Mouse (Mus musculus): ENCODE data around the gene Nhp2. TPM values are rescaled to one million over a fixed set of nuclear protein-coding genes. Genes with fewer than 3 reads are reported as not detected.
"Not testable (repeated sequence)": the region's sequence is repeated elsewhere in the genome, so short reads cannot be mapped to it uniquely, and the experiment has no call there.

The Nhp2 gene
- polyA plus RNA-seq, 1 experiment from 2014 or later, result 156 TPM

DNA sequence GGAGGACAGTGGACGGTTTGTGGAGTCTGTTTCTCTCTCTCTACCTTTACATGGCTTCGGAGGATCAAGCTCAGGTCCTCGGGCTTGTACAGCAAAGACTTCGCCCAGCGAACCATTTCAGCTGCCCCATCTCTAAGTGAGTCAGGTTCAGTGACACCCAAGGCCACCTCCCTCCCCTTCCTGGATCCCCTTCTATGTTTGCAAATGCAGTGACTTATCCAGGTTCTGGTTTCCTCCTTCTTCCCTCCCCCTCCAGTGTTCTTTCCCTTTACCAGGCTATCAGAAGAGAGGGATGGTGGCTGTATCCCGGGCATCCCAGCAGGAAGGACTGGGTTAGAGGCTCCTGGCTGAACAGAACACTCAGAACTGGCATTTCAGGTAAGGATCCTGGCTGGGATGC, 34.2 kb downstream of the Nhp2 start:
- Histone ChIP-seq H3K27ac (ENCODE audit: low read depth, low read length) (no peak overlapping the region), H3K4me1 (replicated peaks; ENCODE audit: control insufficient read depth, insufficient read depth, low read length) (peaks cover 15% of the 10 kb centered on the region), H3K4me2 (replicated peaks; ENCODE audit: low read depth, low read length) (no peak overlapping the region), H3K9ac (ENCODE audit: low read depth, low read length) (no peak overlapping the region), H3K27me3 (ENCODE audit: control insufficient read depth, insufficient read depth, low read length) (peaks cover 13% of the 10 kb centered on the region), H3K4me3 (ENCODE audit: low read depth, low read length) (no peak overlapping the region), H3K36me3 (ENCODE audit: control insufficient read depth, insufficient read depth, low read length) (no peaks in the 10 kb centered on the region), H3K9me3 (ENCODE audit: control insufficient read depth, low read length) (no peaks in the 10 kb centered on the region)
- DNase-seq (ENCODE audit: low spot score) (no peak), ATAC-seq (ENCODE audit: low FRiP score) (no peak)
- WGBS, result 90% methylated on average over 6 of the region's 6 CpGs

DNA sequence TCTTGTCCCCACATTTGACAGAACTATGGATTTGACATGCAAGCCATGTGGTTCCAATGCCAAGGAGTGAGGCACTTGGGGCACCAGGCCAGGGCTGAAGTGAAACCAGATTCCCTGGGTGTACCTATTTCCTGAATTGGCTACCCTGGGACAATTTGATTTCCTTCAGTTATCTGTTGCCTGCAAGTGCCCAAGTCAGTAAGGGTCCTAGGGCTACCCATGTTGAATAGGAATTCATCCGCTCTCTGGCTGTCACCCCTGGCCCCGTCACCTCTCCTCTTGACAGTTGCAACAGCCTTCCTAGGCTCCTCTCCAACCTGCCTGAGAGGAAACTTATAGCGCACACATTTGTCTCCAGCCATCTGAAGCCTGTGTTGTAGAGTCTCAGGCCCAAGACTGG, 35.4 kb downstream of the Nhp2 start:
- no peak overlapping the region for H3K27ac ChIP-seq (ENCODE audit: low read depth, low read length)
- DNase-seq (ENCODE audit: low spot score), result no peak
- H3K9me3 ChIP-seq (ENCODE audit: control insufficient read depth, low read length), result no peaks in the 10 kb centered on the region
- H3K9ac ChIP-seq (ENCODE audit: low read depth, low read length), result no peak overlapping the region
- no peak overlapping the region for H3K4me3 ChIP-seq (ENCODE audit: low read depth, low read length)
- no peak overlapping the region for H3K4me2 ChIP-seq (replicated peaks; ENCODE audit: low read depth, low read length)
- no peaks in the 10 kb centered on the region for H3K36me3 ChIP-seq (ENCODE audit: control insufficient read depth, insufficient read depth, low read length)
- H3K27me3 ChIP-seq (ENCODE audit: control insufficient read depth, insufficient read depth, low read length), result peaks cover 11% of the 10 kb centered on the region
- no peak for ATAC-seq (ENCODE audit: low FRiP score)
- 94% methylated on average over 3 of the region's 3 CpGs for WGBS
- peaks cover 5% of the 10 kb centered on the region for H3K4me1 ChIP-seq (replicated peaks; ENCODE audit: control insufficient read depth, insufficient read depth, low read length)

DNA sequence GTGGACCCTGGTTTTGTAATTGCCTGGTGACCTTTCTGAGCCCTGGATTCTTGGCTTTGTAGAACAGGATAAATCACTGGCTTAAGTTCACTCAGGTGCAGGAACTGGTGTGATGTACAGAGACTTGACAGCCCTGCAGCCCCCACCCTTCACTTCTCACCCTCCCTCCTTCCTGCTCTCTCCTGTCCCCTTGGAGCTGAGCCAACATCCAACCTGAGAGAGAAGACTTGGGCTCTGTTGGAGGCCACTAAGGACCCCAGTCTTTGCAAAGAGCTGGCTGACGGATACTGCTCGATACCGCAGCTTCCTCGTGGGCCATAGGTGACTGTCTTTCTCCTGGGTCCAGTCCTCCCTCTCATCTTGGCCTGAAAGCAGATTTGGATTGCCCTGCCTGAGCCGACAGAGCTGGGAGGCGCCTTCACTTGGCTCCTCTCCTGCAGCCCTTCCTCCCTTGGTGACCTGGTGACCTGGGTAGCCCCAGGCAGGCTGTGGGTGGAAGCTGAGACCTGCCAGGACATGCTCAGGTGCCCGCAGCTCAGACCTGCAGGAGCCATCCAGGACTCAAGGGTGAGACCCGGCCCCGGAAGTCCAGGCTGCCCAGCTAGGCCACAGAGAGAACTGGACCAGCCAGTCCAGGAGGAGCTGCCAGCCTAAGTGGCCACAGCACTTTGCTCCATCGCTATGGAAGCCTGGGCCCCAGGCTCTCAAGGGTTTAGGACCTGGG, 37.4 kb downstream of the Nhp2 start:
- Histone ChIP-seq H3K4me2 (replicated peaks; ENCODE audit: low read depth, low read length) (no peak overlapping the region), H3K9ac (ENCODE audit: low read depth, low read length) (no peak overlapping the region), H3K4me3 (ENCODE audit: low read depth, low read length) (no peak overlapping the region), H3K36me3 (ENCODE audit: control insufficient read depth, insufficient read depth, low read length) (no peaks in the 10 kb centered on the region), H3K27ac (ENCODE audit: low read depth, low read length) (no peak overlapping the region), H3K9me3 (ENCODE audit: control insufficient read depth, low read length) (no peaks in the 10 kb centered on the region), H3K4me1 (replicated peaks; ENCODE audit: control insufficient read depth, insufficient read depth, low read length) (no peaks in the 10 kb centered on the region), H3K27me3 (ENCODE audit: control insufficient read depth, insufficient read depth, low read length) (no peaks in the 10 kb centered on the region; the same call in 1 of the 2 replicates)
- ATAC-seq (ENCODE audit: low FRiP score), result no peak
- no peak for DNase-seq (ENCODE audit: low spot score)
- WGBS, result 85% methylated on average over 10 of the region's 10 CpGs

DNA sequence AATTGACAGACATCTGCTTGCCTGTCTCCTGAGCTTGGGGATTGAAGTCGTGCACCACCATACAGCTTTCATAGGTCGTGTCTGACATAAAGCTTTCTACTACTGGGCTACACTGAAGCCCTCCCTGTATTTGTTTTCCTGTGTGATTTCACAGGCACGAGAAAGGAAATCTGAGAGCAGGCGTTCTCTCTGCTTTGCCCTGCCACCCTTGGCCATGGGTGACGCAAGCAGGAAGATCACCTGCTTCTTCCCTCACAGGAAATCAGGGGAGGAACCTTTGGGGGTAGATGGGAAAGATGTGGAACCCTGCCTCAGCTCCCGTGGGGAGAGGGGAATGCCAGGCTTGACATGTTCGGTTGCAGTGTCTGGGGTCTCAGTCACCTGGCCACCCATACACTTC, 38.8 kb downstream of the Nhp2 start:
- Histone ChIP-seq H3K4me1 (replicated peaks; ENCODE audit: control insufficient read depth, insufficient read depth, low read length) (no peaks in the 10 kb centered on the region), H3K36me3 (ENCODE audit: control insufficient read depth, insufficient read depth, low read length) (no peaks in the 10 kb centered on the region), H3K9ac (ENCODE audit: low read depth, low read length) (no peak overlapping the region), H3K4me2 (replicated peaks; ENCODE audit: low read depth, low read length) (no peak overlapping the region), H3K27me3 (ENCODE audit: control insufficient read depth, insufficient read depth, low read length) (no peaks in the 10 kb centered on the region), H3K4me3 (ENCODE audit: low read depth, low read length) (no peak overlapping the region), H3K9me3 (ENCODE audit: control insufficient read depth, low read length) (no peaks in the 10 kb centered on the region), H3K27ac (ENCODE audit: low read depth, low read length) (no peak overlapping the region)
- ATAC-seq (ENCODE audit: low FRiP score) (no peak), DNase-seq (ENCODE audit: low spot score) (no peak)
- WGBS, result 74% methylated on average over 7 of the region's 7 CpGs

DNA sequence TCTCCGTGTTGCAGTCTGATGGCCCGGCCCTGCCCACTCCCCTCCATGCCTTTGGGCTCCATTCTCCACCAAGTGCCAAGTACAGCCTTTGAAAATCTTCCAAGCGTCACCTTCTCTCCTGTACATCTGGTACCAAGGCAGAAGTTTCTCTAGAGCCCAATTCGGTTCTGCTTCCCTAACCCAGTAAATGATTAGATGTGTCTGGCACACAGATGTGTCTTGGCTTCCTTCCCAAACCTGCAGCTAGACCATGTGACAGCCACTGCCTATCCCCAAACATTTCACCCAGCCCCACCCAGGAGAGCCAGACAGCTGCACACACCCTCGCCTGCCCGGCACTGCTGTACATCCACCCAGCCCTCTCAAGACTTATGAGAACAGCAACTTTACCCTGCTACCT, 39.2 kb downstream of the Nhp2 start:
- no peaks in the 10 kb centered on the region for H3K4me1 ChIP-seq (replicated peaks; ENCODE audit: control insufficient read depth, insufficient read depth, low read length)
- no peak overlapping the region for H3K9ac ChIP-seq (ENCODE audit: low read depth, low read length)
- H3K4me2 ChIP-seq (replicated peaks; ENCODE audit: low read depth, low read length), result no peak overlapping the region
- no peak overlapping the region for H3K27ac ChIP-seq (ENCODE audit: low read depth, low read length)
- no peak for DNase-seq (ENCODE audit: low spot score)
- no peaks in the 10 kb centered on the region for H3K27me3 ChIP-seq (ENCODE audit: control insufficient read depth, insufficient read depth, low read length)
- H3K4me3 ChIP-seq (ENCODE audit: low read depth, low read length), result no peak overlapping the region
- H3K9me3 ChIP-seq (ENCODE audit: control insufficient read depth, low read length), result no peaks in the 10 kb centered on the region
- ATAC-seq (ENCODE audit: low FRiP score), result no peak
- no peaks in the 10 kb centered on the region for H3K36me3 ChIP-seq (ENCODE audit: control insufficient read depth, insufficient read depth, low read length)
- WGBS, result 77% methylated on average over 6 of the region's 6 CpGs

DNA sequence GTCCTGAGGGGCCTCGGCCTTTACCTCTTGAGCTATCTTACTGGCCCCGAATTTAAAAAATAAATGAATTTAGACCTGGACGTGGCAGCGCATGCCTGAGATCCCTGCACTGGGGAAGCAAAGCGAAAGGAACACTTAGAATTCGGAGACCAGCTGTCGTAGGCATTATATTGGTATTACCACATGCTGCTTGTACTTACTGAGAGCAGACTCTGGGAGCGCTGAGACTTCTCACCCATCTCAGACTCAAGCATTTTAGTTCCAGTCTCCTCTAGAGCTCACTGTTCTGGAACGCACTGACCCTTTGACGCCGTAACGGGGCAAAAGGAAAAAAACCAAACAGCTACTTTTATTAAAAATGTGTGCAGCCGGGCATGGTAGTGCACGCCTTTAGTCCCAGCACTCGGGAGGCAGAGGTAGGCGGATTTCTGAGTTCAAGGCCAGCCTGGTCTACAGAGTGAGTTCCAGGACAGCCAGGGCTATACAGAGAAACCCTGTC, 42.4 kb downstream of the Nhp2 start:
- H3K4me1 ChIP-seq (replicated peaks; ENCODE audit: control insufficient read depth, insufficient read depth, low read length), result no peaks in the 10 kb centered on the region
- no peak overlapping the region for H3K4me2 ChIP-seq (replicated peaks; ENCODE audit: low read depth, low read length)
- no peak overlapping the region for H3K4me3 ChIP-seq (ENCODE audit: low read depth, low read length)
- no peaks in the 10 kb centered on the region for H3K27me3 ChIP-seq (ENCODE audit: control insufficient read depth, insufficient read depth, low read length)
- no peak overlapping the region for H3K9ac ChIP-seq (ENCODE audit: low read depth, low read length)
- ATAC-seq (ENCODE audit: low FRiP score), result no peak
- H3K36me3 ChIP-seq (ENCODE audit: control insufficient read depth, insufficient read depth, low read length), result no peaks in the 10 kb centered on the region
- no peak for DNase-seq (ENCODE audit: low spot score)
- 80% methylated on average over 16 of the region's 16 CpGs for WGBS
- H3K27ac ChIP-seq (ENCODE audit: low read depth, low read length), result no peak overlapping the region
- H3K9me3 ChIP-seq (ENCODE audit: control insufficient read depth, low read length), result no peaks in the 10 kb centered on the region

DNA sequence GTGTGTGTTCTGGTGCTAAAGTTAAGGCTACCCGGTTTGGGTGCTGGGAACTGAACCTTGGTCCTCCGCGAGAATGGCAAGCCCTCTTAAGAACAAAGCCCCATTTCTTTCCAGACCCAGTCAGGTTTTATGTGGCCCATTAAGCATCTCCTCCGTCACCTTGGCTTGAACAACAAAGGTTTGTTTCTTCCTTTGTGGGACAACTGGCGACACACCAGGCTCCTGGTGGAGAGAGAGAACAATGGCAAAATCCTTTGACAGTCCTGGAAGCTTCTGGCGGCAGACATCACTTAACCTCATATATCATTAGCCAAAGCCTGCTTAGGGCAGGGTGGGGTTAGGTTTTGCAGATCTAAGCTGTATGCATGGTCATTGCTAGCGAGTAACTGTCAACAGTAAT, 43.1 kb downstream of the Nhp2 start:
- 64% methylated on average over 7 of the region's 7 CpGs for WGBS
- Histone ChIP-seq H3K27ac (ENCODE audit: low read depth, low read length) (no peak overlapping the region), H3K9ac (ENCODE audit: low read depth, low read length) (no peak overlapping the region), H3K4me2 (replicated peaks; ENCODE audit: low read depth, low read length) (no peak overlapping the region), H3K9me3 (ENCODE audit: control insufficient read depth, low read length) (no peaks in the 10 kb centered on the region), H3K36me3 (ENCODE audit: control insufficient read depth, insufficient read depth, low read length) (no peaks in the 10 kb centered on the region), H3K4me1 (replicated peaks; ENCODE audit: control insufficient read depth, insufficient read depth, low read length) (no peaks in the 10 kb centered on the region), H3K4me3 (ENCODE audit: low read depth, low read length) (no peak overlapping the region), H3K27me3 (ENCODE audit: control insufficient read depth, insufficient read depth, low read length) (no peaks in the 10 kb centered on the region)
- ATAC-seq (ENCODE audit: low FRiP score) (no peak), DNase-seq (ENCODE audit: low spot score) (no peak)

DNA sequence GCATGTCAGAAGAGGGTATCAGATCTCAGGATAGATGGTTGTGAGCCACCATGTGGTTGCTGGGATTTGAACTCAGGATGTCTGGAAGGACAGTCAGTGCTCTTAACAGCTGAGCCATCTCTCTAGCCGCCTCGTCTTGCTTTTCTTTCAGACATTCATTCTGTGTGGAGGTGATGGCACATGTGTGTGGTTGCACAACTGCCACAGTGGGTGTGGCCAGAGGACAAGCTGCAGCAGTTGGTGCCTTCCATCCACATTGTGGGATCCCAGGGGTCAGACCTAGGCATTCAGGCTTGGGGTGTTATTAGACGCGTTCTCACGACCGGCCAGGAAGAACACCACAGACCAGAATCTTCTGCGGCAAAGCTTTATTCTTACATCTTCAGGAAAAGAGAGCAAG, 45.2 kb downstream of the Nhp2 start:
- H3K36me3 ChIP-seq (ENCODE audit: control insufficient read depth, insufficient read depth, low read length); H3K9me3 ChIP-seq (ENCODE audit: control insufficient read depth, low read length); DNase-seq (ENCODE audit: low spot score); ATAC-seq (ENCODE audit: low FRiP score); H3K4me3 ChIP-seq (ENCODE audit: low read depth, low read length); H3K27ac ChIP-seq (ENCODE audit: low read depth, low read length); H3K4me1 ChIP-seq (replicated peaks; ENCODE audit: control insufficient read depth, insufficient read depth, low read length); H3K4me2 ChIP-seq (replicated peaks; ENCODE audit: low read depth, low read length); H3K9ac ChIP-seq (ENCODE audit: low read depth, low read length); H3K27me3 ChIP-seq (ENCODE audit: control insufficient read depth, insufficient read depth, low read length): not testable (repeated sequence)
- 93% methylated on average over 7 of the region's 7 CpGs for WGBS

DNA sequence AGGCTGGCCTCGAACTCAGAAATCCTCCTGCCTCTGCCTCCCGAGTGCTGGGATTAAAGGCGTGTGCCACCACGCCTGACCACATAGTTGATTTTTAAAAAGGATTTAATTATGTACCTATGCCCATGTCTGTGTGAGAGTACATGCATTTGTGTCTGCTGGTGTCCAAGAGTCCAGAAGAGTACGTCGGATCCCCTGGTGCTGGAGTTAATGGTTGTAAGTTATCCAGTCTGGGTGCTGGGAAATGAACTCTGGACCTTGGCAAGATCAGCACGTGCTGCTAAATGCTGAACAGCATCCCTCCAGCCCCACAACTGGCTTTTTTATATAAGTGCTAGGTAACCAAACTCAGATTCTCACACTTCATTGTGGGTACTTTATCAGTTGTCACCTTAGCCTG, 51.3 kb downstream of the Nhp2 start:
- 99% methylated on average over 7 of the region's 7 CpGs for WGBS
- DNase-seq (ENCODE audit: low spot score), result no peak
- Histone ChIP-seq H3K4me3 (ENCODE audit: low read depth, low read length) (no peak overlapping the region), H3K36me3 (ENCODE audit: control insufficient read depth, insufficient read depth, low read length) (no peaks in the 10 kb centered on the region), H3K27me3 (ENCODE audit: control insufficient read depth, insufficient read depth, low read length) (no peaks in the 10 kb centered on the region), H3K4me1 (replicated peaks; ENCODE audit: control insufficient read depth, insufficient read depth, low read length) (no peaks in the 10 kb centered on the region), H3K27ac (ENCODE audit: low read depth, low read length) (no peak overlapping the region), H3K9ac (ENCODE audit: low read depth, low read length) (no peak overlapping the region), H3K4me2 (replicated peaks; ENCODE audit: low read depth, low read length) (no peak overlapping the region), H3K9me3 (ENCODE audit: control insufficient read depth, low read length) (no peaks in the 10 kb centered on the region)
- no peak for ATAC-seq (ENCODE audit: low FRiP score)

Data from hindbrain, embryonic 11.5 days (tissue).